ENCODE assay signal across 18 mouse cellular contexts in genomic region chr8:81776516-81777237, GRCm38 (mm10).
DNase-seq lines count a peak whose midpoint lies in the region; ATAC-seq and TF ChIP-seq lines count a peak whose summit lies in the region.
"Had no signal": no experiment of that assay in that cellular context is flagged by ENCODE, and none has a peak within 500 bp of the region (broad histone marks: within the 10 kb centered on the region; RNA-seq: fewer than 3 reads in every experiment).

No protein-coding gene starts in this region.

- H3ac ChIP-seq in myocyte (ENCODE audit: control insufficient read depth, insufficient read length): no peak overlapping the region

- peak overlapping the region; percentile 73 for H3K4me3 ChIP-seq in megakaryocyte, embryonic 14.5 days (replicated peaks)
- H3K4me3 ChIP-seq in embryonic facial prominence, embryonic 14.5 days (ENCODE audit: low read depth, low read length): no peak overlapping the region
- H3K4me3 ChIP-seq in myocyte: no peak overlapping the region
- H3K4me3 ChIP-seq: heart, embryonic 10.5 days; liver, embryonic 12.5 days; midbrain, embryonic 13.5 days; stomach, embryonic 15.5 days had no signal

- no peak for ATAC-seq in megakaryocyte, adult 5-6 weeks (ENCODE audit: poor library complexity, severe bottlenecking)
- ATAC-seq in embryonic facial prominence, embryonic 14.5 days (ENCODE audit: low read depth): peak; percentile 78
- no peak for ATAC-seq in megakaryocyte progenitor cell, adult 5-6 weeks (replicated peaks; ENCODE audit: poor library complexity)
- ATAC-seq: liver, embryonic 12.5 days; midbrain, embryonic 13.5 days had no signal

- peak; percentile 17 for DNase-seq in embryo, embryonic 11 days
- DNase-seq in embryo, embryonic 10 days (ENCODE audit: low spot score): no peak
- peak; percentile 86 for DNase-seq in embryonic facial prominence, embryonic 14.5 days (ENCODE audit: low spot score)
- DNase-seq in left cerebral cortex, adult 8-10 months (ENCODE audit: low spot score in 2 of 2): no peak
- DNase-seq: adrenal gland, postnatal 14 days; cerebellum, postnatal 36 days; gastrocnemius, postnatal 14 days; kidney, postnatal 10 days; lung, postnatal 10 days; thymus, postnatal 14 days had no signal

- WGBS in embryonic facial prominence, embryonic 14.5 days: 22% methylated on average over 4 of the region's 4 CpGs

- TF ChIP-seq POLR2A in myocyte (IDR thresholded peaks at IDR 0.05; ENCODE audit: insufficient read length, low read depth): no peak

- H3K27me3 ChIP-seq in megakaryocyte, embryonic 14.5 days (replicated peaks): no peaks in the 10 kb centered on the region
- H3K27me3 ChIP-seq in embryonic facial prominence, embryonic 14.5 days (replicated peaks; ENCODE audit: control insufficient read depth, insufficient read depth, low read length): no peaks in the 10 kb centered on the region
- no peaks in the 10 kb centered on the region for H3K27me3 ChIP-seq in myocyte (ENCODE audit: control insufficient read depth, insufficient read depth, insufficient read length)
- H3K27me3 ChIP-seq: liver, embryonic 12.5 days; midbrain, embryonic 13.5 days; stomach, embryonic 15.5 days had no signal

- H3K36me3 ChIP-seq in megakaryocyte, embryonic 14.5 days (replicated peaks; ENCODE audit: low read length): peaks cover 36% of the 10 kb centered on the region
- H3K36me3 ChIP-seq in embryonic facial prominence, embryonic 14.5 days (ENCODE audit: control insufficient read depth, insufficient read depth, low read length): no peaks in the 10 kb centered on the region
- H3K36me3 ChIP-seq in myocyte (ENCODE audit: control insufficient read depth, insufficient read depth): no peaks in the 10 kb centered on the region
- H3K36me3 ChIP-seq: heart, embryonic 10.5 days; liver, embryonic 12.5 days; midbrain, embryonic 13.5 days; stomach, embryonic 15.5 days had no signal

- H3K27ac ChIP-seq in embryonic facial prominence, embryonic 14.5 days (replicated peaks; ENCODE audit: low read depth, low read length): peak overlapping the region; percentile 31
- H3K27ac ChIP-seq: heart, embryonic 10.5 days; liver, embryonic 12.5 days; midbrain, embryonic 13.5 days; stomach, embryonic 15.5 days had no signal

- peaks cover 85% of the 10 kb centered on the region for H3K4me1 ChIP-seq in megakaryocyte, embryonic 14.5 days
- peaks cover 4% of the 10 kb centered on the region; the same call in 1 of the 2 replicates for H3K4me1 ChIP-seq in embryonic facial prominence, embryonic 14.5 days (ENCODE audit: control insufficient read depth, insufficient read depth, low read length)
- H3K4me1 ChIP-seq: heart, embryonic 10.5 days; midbrain, embryonic 13.5 days; stomach, embryonic 15.5 days had no signal

- H3K9me3 ChIP-seq in megakaryocyte, embryonic 14.5 days: no peaks in the 10 kb centered on the region
- no peaks in the 10 kb centered on the region for H3K9me3 ChIP-seq in embryonic facial prominence, embryonic 14.5 days (ENCODE audit: control insufficient read depth, low read length)
- H3K9me3 ChIP-seq: heart, embryonic 10.5 days; liver, embryonic 12.5 days; midbrain, embryonic 13.5 days; stomach, embryonic 15.5 days had no signal

- H3K79me2 ChIP-seq in myocyte (ENCODE audit: control insufficient read depth, insufficient read depth): no peaks in the 10 kb centered on the region

- no peak overlapping the region for H3K4me2 ChIP-seq in embryonic facial prominence, embryonic 14.5 days (ENCODE audit: low read depth, low read length)
- peak overlapping the region; percentile 52 for H3K4me2 ChIP-seq in myocyte (ENCODE audit: low read depth)
- H3K4me2 ChIP-seq: liver, embryonic 12.5 days; midbrain, embryonic 13.5 days; stomach, embryonic 15.5 days had no signal

- no peak overlapping the region for H3K9ac ChIP-seq in embryonic facial prominence, embryonic 14.5 days (ENCODE audit: low read depth, low read length)
- H3K9ac ChIP-seq: liver, embryonic 12.5 days; midbrain, embryonic 13.5 days; stomach, embryonic 15.5 days had no signal

TF ChIP-seq in myocyte, 11 proteins besides CTCF, POLR2A, EP300 and RAD21:
- no peak for TF ChIP-seq POLR2AphosphoS2 (IDR thresholded peaks at IDR 0.05; ENCODE audit: insufficient read length, low read depth)
- peak; percentile 27 for TF ChIP-seq SRF (IDR thresholded peaks at IDR 0.05; ENCODE audit: control insufficient read depth, insufficient read length, low read depth)
- no peak for TF ChIP-seq CEBPB (IDR thresholded peaks at IDR 0.05; ENCODE audit: insufficient read depth, poor library complexity, severe bottlenecking)
- peak; percentile 80 for TF ChIP-seq TCF12 (IDR thresholded peaks at IDR 0.05; ENCODE audit: insufficient read depth, poor library complexity, severe bottlenecking)
- TF ChIP-seq MYOG (IDR thresholded peaks at IDR 0.05; ENCODE audit: control insufficient read depth in 1 of 3, insufficient read depth in 1 of 3, insufficient read length in 2 of 3, low read depth in 2 of 3): peak; percentile 71 to 91 (median 81)
- TF ChIP-seq MAX (IDR thresholded peaks at IDR 0.05; ENCODE audit: low read depth): no peak
- peak in 2 of 3 experiments; percentile 79 to 89 for TF ChIP-seq MYOD1 (IDR thresholded peaks at IDR 0.05; ENCODE audit: control insufficient read depth in 1 of 3, insufficient read length in 2 of 3, low read depth in 2 of 3)
- TF ChIP-seq USF1 (IDR thresholded peaks at IDR 0.05; ENCODE audit: low read depth): no peak
- TF ChIP-seq TCF3 (IDR thresholded peaks at IDR 0.05; ENCODE audit: insufficient read length, low read depth): peak; percentile 61
- no peak for TF ChIP-seq REST (IDR thresholded peaks at IDR 0.05; ENCODE audit: insufficient read depth, insufficient read length)
- no peak for TF ChIP-seq E2F4 (IDR thresholded peaks at IDR 0.05; ENCODE audit: insufficient read depth)

Comparison
In these comparisons a context has a peak if more than half of its experiments do, and no peak if none do; other contexts are left out.
1. DNase-seq: peak in embryo, embryonic 11 days (single experiment) and embryonic facial prominence, embryonic 14.5 days (single experiment); none in embryo, embryonic 10 days (single experiment) and left cerebral cortex, adult 8-10 months (0 of 2).